Mouse (Mus musculus): Measurements from ENCODE around the gene Arhgap15.

DNA sequence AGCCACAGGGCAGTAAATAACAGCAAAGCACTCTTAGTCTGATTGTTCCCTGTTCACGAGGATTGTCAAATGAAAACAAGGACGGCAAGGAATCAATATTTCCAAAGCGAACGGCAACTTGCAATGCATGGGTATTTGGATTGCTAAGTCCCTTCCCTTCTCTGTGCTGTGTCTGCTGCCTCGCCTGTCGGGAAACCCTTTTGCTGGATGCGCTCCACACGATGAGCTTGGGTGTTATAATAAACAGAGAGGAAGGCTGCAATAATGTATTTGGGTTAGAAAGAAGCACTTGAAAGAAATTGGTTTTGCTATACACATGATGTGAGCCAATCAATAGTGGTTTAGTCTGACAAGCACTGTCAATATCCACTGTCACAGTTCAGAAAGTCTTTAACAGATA is 357.7 kb downstream of the Arhgap15 start:
- TF ChIP-seq CTCF (IDR thresholded peaks at IDR 0.05; ENCODE audit: low read depth) (no peak), EP300 (IDR thresholded peaks at IDR 0.05; ENCODE audit: low read depth) (no peak)
